Mouse (Mus musculus): ENCODE results near the gene Nsfl1c. TPM values are rescaled to one million over a fixed set of nuclear protein-coding genes. Genes with fewer than 3 reads are reported as not detected.

Gene Nsfl1c
- polyA plus RNA-seq, 1 experiment = 29.4 TPM

- no peak for DNase-seq (ENCODE audit: low read depth in 1 of 2, low spot score in 2 of 2)
- H3K36me3 ChIP-seq (ENCODE audit: control insufficient read depth, insufficient read depth, low read length) = no peaks in the 10 kb centered on the region
- H3K27me3 ChIP-seq (ENCODE audit: control insufficient read depth, insufficient read depth, low read length) = no peaks in the 10 kb centered on the region
- WGBS = 33% methylated on average over 8 of the region's 8 CpGs
- H3K4me3 ChIP-seq (ENCODE audit: extremely low read depth, insufficient read depth, insufficient read length) = no peak overlapping the region
- H3K27ac ChIP-seq (ENCODE audit: insufficient read depth, low read length) = no peak overlapping the region
- TF ChIP-seq CTCF (IDR thresholded peaks at IDR 0.05; ENCODE audit: extremely low read depth, insufficient read depth, insufficient read length, insufficient replicate concordance) (no peak), POLR2A (IDR thresholded peaks at IDR 0.05; ENCODE audit: low read depth, low read length) (no peak)
- H3K4me1 ChIP-seq (ENCODE audit: control insufficient read depth, insufficient read depth, insufficient read length) = no peaks in the 10 kb centered on the region; the same call in 1 of the 2 replicates
Observed at GRCm38 (mm10) chr2:151530378-151531230, 36.6 kb downstream of the Nsfl1c start.

DNA sequence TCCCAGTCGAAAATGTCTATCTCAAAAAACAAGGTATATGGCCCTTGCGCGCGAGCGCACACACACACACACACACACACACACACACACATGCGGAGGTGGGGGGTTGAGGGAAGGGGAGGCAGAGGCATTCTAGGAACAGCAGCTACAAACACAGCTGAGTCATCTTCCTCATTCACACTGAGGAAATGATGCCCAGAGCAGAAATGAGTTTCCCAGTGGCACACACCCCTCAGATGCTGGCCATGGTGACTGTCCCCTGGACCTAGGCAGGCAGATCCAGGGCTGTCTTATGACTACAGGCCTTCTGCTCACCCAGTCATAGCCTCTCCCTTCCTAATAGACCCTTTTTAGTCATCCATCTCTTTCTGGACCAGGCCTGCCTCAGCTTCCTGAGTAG lies 39.6 kb downstream of the Nsfl1c start:
- Histone ChIP-seq H3K36me3 (ENCODE audit: control insufficient read depth, insufficient read depth, low read length) (no peaks in the 10 kb centered on the region), H3K27ac (ENCODE audit: insufficient read depth, low read length) (no peak overlapping the region), H3K4me3 (ENCODE audit: extremely low read depth, insufficient read depth, insufficient read length) (no peak overlapping the region), H3K4me1 (ENCODE audit: control insufficient read depth, insufficient read depth, insufficient read length) (no peaks in the 10 kb centered on the region; the same call in 1 of the 2 replicates), H3K27me3 (ENCODE audit: control insufficient read depth, insufficient read depth, low read length) (no peaks in the 10 kb centered on the region)
- no peak for DNase-seq (ENCODE audit: low read depth in 1 of 2, low spot score in 2 of 2)
- TF ChIP-seq POLR2A (IDR thresholded peaks at IDR 0.05; ENCODE audit: low read depth, low read length) (no peak), CTCF (IDR thresholded peaks at IDR 0.05; ENCODE audit: extremely low read depth, insufficient read depth, insufficient read length, insufficient replicate concordance) (no peak)
- WGBS = 35% methylated on average over 6 of the region's 6 CpGs

GRCm38 (mm10) chr2:151535961-151536617 lies 42.1 kb downstream of the Nsfl1c start:
- DNase-seq (ENCODE audit: low read depth in 1 of 2, low spot score in 2 of 2) = no peak
- Histone ChIP-seq H3K4me1 (ENCODE audit: control insufficient read depth, insufficient read depth, insufficient read length) (no peaks in the 10 kb centered on the region; the same call in 1 of the 2 replicates), H3K27ac (ENCODE audit: insufficient read depth, low read length) (peak overlapping the region; percentile 2; the same call in 1 of the 2 replicates), H3K27me3 (ENCODE audit: control insufficient read depth, insufficient read depth, low read length) (no peaks in the 10 kb centered on the region), H3K36me3 (ENCODE audit: control insufficient read depth, insufficient read depth, low read length) (no peaks in the 10 kb centered on the region), H3K4me3 (ENCODE audit: extremely low read depth, insufficient read depth, insufficient read length) (no peak overlapping the region)
- 5% methylated on average over 1 of the region's 1 CpGs for WGBS
- TF ChIP-seq CTCF (IDR thresholded peaks at IDR 0.05; ENCODE audit: extremely low read depth, insufficient read depth, insufficient read length, insufficient replicate concordance) = no peak
- no peak for TF ChIP-seq POLR2A (IDR thresholded peaks at IDR 0.05; ENCODE audit: low read depth, low read length)

DNA sequence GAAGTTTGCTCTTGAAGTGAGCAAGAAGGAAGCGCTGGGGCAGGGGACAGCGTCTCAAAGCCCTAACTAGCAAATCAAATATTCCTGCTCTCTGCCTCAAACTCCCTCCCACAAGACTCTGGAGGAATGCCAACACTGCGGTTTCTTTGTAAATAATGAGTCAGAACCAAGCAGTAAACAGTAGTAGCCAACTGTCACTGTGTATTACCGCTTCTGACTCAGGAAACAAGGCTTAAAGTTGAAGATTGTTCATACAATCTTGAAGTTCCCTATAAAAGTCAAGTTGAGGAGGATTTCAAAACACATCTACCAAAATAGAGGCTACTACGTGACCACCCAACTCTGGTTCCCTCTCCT lies 42.6 kb downstream of the Nsfl1c start:
- TF ChIP-seq POLR2A (IDR thresholded peaks at IDR 0.05; ENCODE audit: low read depth, low read length) = no peak
- TF ChIP-seq CTCF (IDR thresholded peaks at IDR 0.05; ENCODE audit: extremely low read depth, insufficient read depth, insufficient read length, insufficient replicate concordance) = no peak
- no peaks in the 10 kb centered on the region for H3K36me3 ChIP-seq (ENCODE audit: control insufficient read depth, insufficient read depth, low read length)
- H3K27me3 ChIP-seq (ENCODE audit: control insufficient read depth, insufficient read depth, low read length) = no peaks in the 10 kb centered on the region
- WGBS = 22% methylated on average over 5 of the region's 5 CpGs
- H3K4me3 ChIP-seq (ENCODE audit: extremely low read depth, insufficient read depth, insufficient read length) = no peak overlapping the region
- H3K27ac ChIP-seq (ENCODE audit: insufficient read depth, low read length) = 0 out of 2 replicates have a peak overlapping the region, but pooled peaks have one; percentile 2
- peak in 1 of 2 experiments; percentile 12 for DNase-seq (ENCODE audit: low read depth in 1 of 2, low spot score in 2 of 2)
- H3K4me1 ChIP-seq (ENCODE audit: control insufficient read depth, insufficient read depth, insufficient read length) = no peaks in the 10 kb centered on the region; the same call in 1 of the 2 replicates

- peaks cover 6% of the 10 kb centered on the region; the same call in 1 of the 2 replicates for H3K4me1 ChIP-seq (ENCODE audit: control insufficient read depth, insufficient read depth, insufficient read length)
- no peak overlapping the region for H3K4me3 ChIP-seq (ENCODE audit: extremely low read depth, insufficient read depth, insufficient read length)
- no peak overlapping the region for H3K27ac ChIP-seq (ENCODE audit: insufficient read depth, low read length)
- DNase-seq (ENCODE audit: low read depth in 1 of 2, low spot score in 2 of 2) = no peak
- WGBS = 74% methylated on average over 4 of the region's 4 CpGs
- H3K27me3 ChIP-seq (ENCODE audit: control insufficient read depth, insufficient read depth, low read length) = no peaks in the 10 kb centered on the region
- no peak for TF ChIP-seq POLR2A (IDR thresholded peaks at IDR 0.05; ENCODE audit: low read depth, low read length)
- H3K36me3 ChIP-seq (ENCODE audit: control insufficient read depth, insufficient read depth, low read length) = no peaks in the 10 kb centered on the region
Observed at GRCm38 (mm10) chr2:151538646-151539045, 44.7 kb downstream of the Nsfl1c start.

DNA sequence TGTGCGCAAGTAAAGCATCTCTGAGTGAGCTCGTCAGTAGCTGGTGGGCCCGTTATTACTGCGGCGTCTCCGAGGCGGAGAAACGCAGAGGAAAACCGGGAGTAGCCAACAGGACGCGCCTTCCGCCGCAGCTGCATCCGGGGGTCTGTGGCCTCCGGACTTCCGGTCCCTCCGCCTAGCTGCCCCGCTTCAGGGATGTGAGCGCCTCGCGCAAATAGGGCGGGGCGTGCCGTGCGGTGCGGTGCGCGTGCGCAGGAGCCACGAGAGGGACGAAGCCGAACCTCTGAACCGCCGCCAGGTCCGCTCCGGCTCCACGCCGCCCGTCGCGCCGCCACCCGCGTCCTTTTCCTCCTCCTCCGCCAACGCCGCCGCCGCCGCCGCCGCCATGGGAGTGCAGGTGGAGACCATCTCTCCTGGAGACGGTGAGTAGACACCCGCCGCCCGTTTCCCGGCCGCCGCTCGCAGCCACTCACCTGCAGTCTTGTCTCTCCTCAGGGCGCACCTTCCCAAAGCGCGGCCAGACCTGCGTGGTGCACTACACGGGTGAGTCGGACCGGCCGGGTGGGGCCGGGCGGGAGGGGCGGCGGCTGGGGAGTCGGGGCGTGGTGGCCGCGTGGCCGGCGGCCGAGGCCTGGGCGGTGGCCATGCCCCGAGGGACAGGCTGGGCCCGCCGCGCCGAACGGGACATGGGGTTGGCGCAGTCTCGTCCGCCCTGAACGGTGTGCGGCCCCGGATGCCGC lies 48.5 kb downstream of the Nsfl1c start, which contains the start of gene Fkbp1a:
TSS of gene Fkbp1a (plus strand) at position 161 of the 740 bp plus-strand sequence.
- Histone ChIP-seq H3K4me3 (ENCODE audit: extremely low read depth, insufficient read depth, insufficient read length) (peak within 1 kb of the TSS; percentile 97), H3K27ac (ENCODE audit: insufficient read depth, low read length) (peak within 1 kb of the TSS; percentile 88), H3K36me3 (ENCODE audit: control insufficient read depth, insufficient read depth, low read length) (peaks cover 3% of the 10 kb centered on the region), H3K27me3 (ENCODE audit: control insufficient read depth, insufficient read depth, low read length) (no peaks in the 10 kb centered on the region), H3K4me1 (ENCODE audit: control insufficient read depth, insufficient read depth, insufficient read length) (peaks cover 10% of the 10 kb centered on the region; the same call in 1 of the 2 replicates)
- TF ChIP-seq CTCF (IDR thresholded peaks at IDR 0.05; ENCODE audit: extremely low read depth, insufficient read depth, insufficient read length, insufficient replicate concordance) (no peak), POLR2A (IDR thresholded peaks at IDR 0.05; ENCODE audit: low read depth, low read length) (peak; percentile 70; the same call in 1 of the 2 replicates)
- under 1% methylated on average over 85 of the region's 93 CpGs for WGBS
- peak; percentile 72 to 95 for DNase-seq (ENCODE audit: low read depth in 1 of 2, low spot score in 2 of 2)

Measured in spleen, adult 2 months (tissue).